Mouse (Mus musculus) CH12.LX (cell line): Measurements from ENCODE around the gene Tor1a. TPM values are rescaled to one million over a fixed set of nuclear protein-coding genes. Genes with fewer than 3 reads are reported as not detected.

Experiments used
- DNase-seq: peaks from one replicate; pipeline ENCODE4 v3.0.0-alpha.2; 2013; ENCODE audit errors: extremely low read depth
- H3K27ac ChIP-seq: 2 replicates; pipeline ENCODE4 v1.5.1; 2012; ENCODE audit warnings: low read depth, mild to moderate bottlenecking, control low read depth, moderate library complexity; ENCODE audit not compliant: insufficient read depth
- H3K27me3 ChIP-seq: replicated peaks from 2 replicates; pipeline ENCODE3; 2012; ENCODE audit warnings: inconsistent platforms
- H3K36me3 ChIP-seq, 2 experiments: replicated peaks in 1 of 2; 2 replicates each; pipeline versions ENCODE3 to v1.6.1; 2012; ENCODE audit warnings: inconsistent platforms in 1 of 2, low read length in 1 of 2, mild to moderate bottlenecking in 1 of 2, mixed read lengths in 1 of 2, moderate library complexity in 1 of 2; ENCODE audit not compliant: control insufficient read depth in 1 of 2, insufficient read depth in 1 of 2
- H3K4me1 ChIP-seq, 2 experiments: 2 replicates each; pipeline ENCODE4 v1.6.1; 2012; ENCODE audit warnings: inconsistent platforms in 1 of 2, moderate library complexity in 1 of 2; ENCODE audit not compliant: insufficient read depth in 2 of 2, control insufficient read depth in 1 of 2
- H3K4me2 ChIP-seq: 2 replicates; pipeline ENCODE4 v1.6.1; 2012; ENCODE audit warnings: low read depth, mild to moderate bottlenecking, control low read depth; ENCODE audit not compliant: poor library complexity, insufficient read depth, severe bottlenecking
- H3K4me3 ChIP-seq, 3 experiments: fragments of 150-350 bp in 1 of 3; sonication (generic) in 1 of 3; replicated peaks in 1 of 3; 2 replicates each; pipeline versions ENCODE3 to v1.5.1; 2011 to 2012; ENCODE audit warnings: low read depth in 2 of 3, low read length in 2 of 3, mild to moderate bottlenecking in 2 of 3, moderate library complexity in 2 of 3, control low read depth in 1 of 3, improper control_type of control experiment in 1 of 3, inconsistent platforms in 1 of 3, mixed read lengths in 1 of 3; ENCODE audit not compliant: poor library complexity in 1 of 3
- H3K79me2 ChIP-seq: replicated peaks from 2 replicates; pipeline ENCODE4 v1.6.1; 2012; ENCODE audit warnings: mild to moderate bottlenecking, moderate library complexity; ENCODE audit not compliant: control insufficient read depth, poor library complexity, insufficient read depth, severe bottlenecking; ENCODE audit errors: extremely low read depth
- H3K9ac ChIP-seq: 2 replicates; pipeline ENCODE4 v1.6.1; 2012; ENCODE audit warnings: low read depth, mild to moderate bottlenecking, control low read depth, moderate library complexity; ENCODE audit not compliant: insufficient read depth
- H3K9me3 ChIP-seq: replicated peaks from 2 replicates; pipeline ENCODE3; 2012; ENCODE audit warnings: low read length, inconsistent platforms, mixed read lengths
- CHD2 ChIP-seq: IDR thresholded peaks from 2 replicates; pipeline ENCODE4 v1.6.1; 2011; ENCODE audit warnings: low read length, improper control_type of control experiment
- E2F4 ChIP-seq: IDR thresholded peaks from 2 replicates; pipeline ENCODE4 v1.6.1; 2011; ENCODE audit warnings: low read depth, low read length, improper control_type of control experiment; ENCODE audit not compliant: insufficient replicate concordance
- ELF1 ChIP-seq: IDR thresholded peaks from 2 replicates; pipeline ENCODE4 v1.6.1; 2014; ENCODE audit warnings: low read depth, mild to moderate bottlenecking, inconsistent platforms, low read length, improper control_type of control experiment
- EP300 ChIP-seq: IDR thresholded peaks from 2 replicates; pipeline ENCODE4 v1.6.1; 2011; ENCODE audit warnings: low read length, improper control_type of control experiment
- ETS1 ChIP-seq: conservative IDR thresholded peaks from 2 replicates; pipeline ENCODE4 v1.6.1; 2012; ENCODE audit warnings: low read depth, mild to moderate bottlenecking, inconsistent platforms, low read length, improper control_type of control experiment, moderate library complexity
- JUN ChIP-seq: IDR thresholded peaks from 2 replicates; pipeline ENCODE4 v1.6.1; 2011; ENCODE audit warnings: low read depth, mild to moderate bottlenecking, low read length, improper control_type of control experiment, moderate library complexity; ENCODE audit not compliant: insufficient read depth
- KAT2A ChIP-seq: IDR thresholded peaks from 2 replicates; pipeline ENCODE4 v1.6.1; 2012; ENCODE audit warnings: low read length, improper control_type of control experiment, inconsistent platforms; ENCODE audit not compliant: insufficient replicate concordance
- MAFK ChIP-seq: IDR thresholded peaks from 2 replicates; pipeline ENCODE4 v1.6.1; 2011; ENCODE audit warnings: low read length, improper control_type of control experiment; ENCODE audit not compliant: insufficient replicate concordance
- MAX ChIP-seq: IDR thresholded peaks from 2 replicates; pipeline ENCODE4 v1.6.1; 2011; ENCODE audit warnings: low read length, improper control_type of control experiment
- MYC ChIP-seq: IDR thresholded peaks from 2 replicates; pipeline ENCODE4 v1.6.1; 2011; ENCODE audit warnings: low read depth, mild to moderate bottlenecking, improper control_type of control experiment, low read length
- NELFE ChIP-seq: IDR thresholded peaks from 2 replicates; pipeline ENCODE4 v1.6.1; 2011; ENCODE audit warnings: low read depth, low read length, improper control_type of control experiment
- NRF1 ChIP-seq: IDR thresholded peaks from 2 replicates; pipeline ENCODE4 v1.6.1; 2014; ENCODE audit warnings: low read depth, mild to moderate bottlenecking, inconsistent platforms, low read length, improper control_type of control experiment, moderate library complexity
- PAX5 ChIP-seq: IDR thresholded peaks from 2 replicates; pipeline ENCODE4 v1.6.1; 2012; ENCODE audit warnings: low read length, inconsistent platforms, mixed read lengths
- POLR2A ChIP-seq: IDR thresholded peaks from 2 replicates; pipeline ENCODE4 v1.6.1; 2011; ENCODE audit warnings: low read depth, mild to moderate bottlenecking, improper control_type of control experiment, low read length
- POLR2AphosphoS2 ChIP-seq: IDR thresholded peaks from 2 replicates; pipeline ENCODE4 v1.6.1; 2011; ENCODE audit warnings: low read depth, low read length, improper control_type of control experiment
- RAD21 ChIP-seq: IDR thresholded peaks from 2 replicates; pipeline ENCODE4 v1.6.1; 2011; ENCODE audit warnings: low read depth, mild to moderate bottlenecking, low read length, improper control_type of control experiment, moderate library complexity
- TCF12 ChIP-seq: IDR thresholded peaks from 2 replicates; pipeline ENCODE4 v1.6.1; 2014; ENCODE audit warnings: low read depth, mild to moderate bottlenecking, inconsistent platforms, low read length, improper control_type of control experiment
- USF1 ChIP-seq: IDR thresholded peaks from 2 replicates; pipeline ENCODE4 v1.6.1; 2014; ENCODE audit warnings: low read depth, mild to moderate bottlenecking, inconsistent platforms, low read length, improper control_type of control experiment
- ZC3H11A ChIP-seq: IDR thresholded peaks from 2 replicates; pipeline ENCODE4 v1.6.1; 2012; ENCODE audit warnings: low read depth, mild to moderate bottlenecking, inconsistent platforms, low read length, improper control_type of control experiment
- ZKSCAN1 ChIP-seq: IDR thresholded peaks from 2 replicates; pipeline ENCODE4 v1.6.1; 2012; ENCODE audit warnings: low read depth, inconsistent platforms, low read length, improper control_type of control experiment, borderline replicate concordance
- ZMIZ1 ChIP-seq: IDR thresholded peaks from 2 replicates; pipeline ENCODE4 v1.6.1; 2012; ENCODE audit warnings: low read depth, mild to moderate bottlenecking, inconsistent platforms, low read length, improper control_type of control experiment
- dilution Hi-C: fragments of 300-500 bp; cut with MboI; formaldehyde crosslinking; loops from 2 replicates; pipeline ENCODE4 v1.14.3; 2020; ENCODE audit warnings: low sequenced_read_pairs; ENCODE audit not compliant: extremely low pct_unique_long_range_greater_than_20kb, extremely low pct_ligation_motif_present
- in situ Hi-C: fragments of 300-500 bp; cut with MboI; formaldehyde crosslinking; loops from 3 replicates; pipeline ENCODE4 v1.14.3; 2019; ENCODE audit warnings: low sequenced_read_pairs, low pct_ligation_motif_present, low pct_unique_long_range_greater_than_20kb, mixed read lengths
- polyA plus RNA-seq: library from polyadenylated mRNA; unstranded; fragments of >175 nt; gene quantifications from 2 replicates; pipeline ENCODE4 v1.2.1, GENCODE M21; 2012; ENCODE audit warnings: low read depth; ENCODE audit not compliant: insufficient read length
- total RNA-seq, 2 experiments: library from RNA; depleted of rRNA; stranded (reverse); fragments of 300-350 nt in 1 of 2; fragments of >200 nt in 1 of 2; gene quantifications; 2 replicates each; pipeline ENCODE4 v1.2.3; 2012 to 2014

Gene Tor1a
- total and polyA plus RNA-seq, 3 experiments = 44.9 to 58.2 (median 45.6) TPM

DNA sequence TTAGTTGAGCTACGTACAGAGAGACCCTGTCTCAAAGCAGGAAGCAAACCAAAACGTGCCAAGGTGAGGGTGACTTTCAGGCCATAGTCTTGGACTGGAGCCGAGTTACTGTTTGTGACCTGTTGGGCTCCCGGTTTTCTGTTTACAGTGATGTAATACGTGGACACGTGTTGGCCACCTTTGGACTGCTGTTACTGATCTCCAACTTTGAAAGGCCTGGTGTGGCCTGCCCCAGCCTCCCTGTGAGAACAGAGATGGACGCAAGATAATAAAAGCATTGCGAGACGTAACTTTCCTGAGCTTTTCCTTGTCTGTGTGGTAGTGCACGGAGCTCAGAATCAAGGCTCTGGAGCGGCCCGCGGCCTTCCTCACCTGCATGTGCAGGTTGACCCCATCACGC lies 9.0 kb downstream of the Tor1a start:
- Histone ChIP-seq H3K9me3 (no peaks in the 10 kb centered on the region), H3K79me2 (peaks cover 26% of the 10 kb centered on the region), H3K27me3 (no peaks in the 10 kb centered on the region), H3K4me1 (peaks cover 6 to 24% of the 10 kb centered on the region in 2 experiments; a peak in 3 of 4 replicates), H3K4me3 (no peak overlapping the region), H3K4me2 (no peak overlapping the region), H3K27ac (no peak overlapping the region), H3K9ac (no peak overlapping the region), H3K36me3 (peaks cover 79 to 92% of the 10 kb centered on the region in 2 experiments)
- in situ Hi-C loops (no loop called here), dilution Hi-C loops (no loop called here)
- TF ChIP-seq KAT2A (no peak), E2F4 (no peak), ELF1 (no peak), ETS1 (no peak), NRF1 (no peak), JUN (no peak), ZKSCAN1 (no peak), PAX5 (no peak), RAD21 (no peak), NELFE (no peak), MYC (no peak), CHD2 (no peak), MAFK (no peak), ZMIZ1 (no peak), ZC3H11A (no peak), POLR2A (no peak), MAX (no peak), TCF12 (no peak), EP300 (no peak)
- DNase-seq = no peak

DNA sequence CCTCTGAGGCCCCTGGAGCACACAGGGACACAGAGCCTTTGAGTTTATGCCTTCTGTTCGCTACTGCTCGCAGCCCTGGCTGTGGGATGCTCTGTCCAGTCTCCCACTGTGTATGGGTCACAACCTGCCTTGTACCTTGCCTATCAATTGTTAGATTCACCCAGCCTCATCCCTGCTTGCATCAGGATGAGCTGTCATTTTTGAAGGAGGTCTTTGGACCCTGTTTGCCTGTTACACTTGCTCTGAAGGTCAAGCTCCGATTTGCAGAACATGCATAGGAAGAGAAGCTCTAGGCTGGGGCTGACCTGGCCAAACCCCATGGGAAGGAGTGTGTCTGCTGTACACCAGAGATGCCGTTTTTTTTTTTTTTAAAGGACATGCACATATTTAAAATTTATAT lies 10.2 kb downstream of the Tor1a start:
- dilution Hi-C loops (no loop called here), in situ Hi-C loops (no loop called here)
- H3K9me3 ChIP-seq = no peaks in the 10 kb centered on the region
- no peak overlapping the region for H3K9ac ChIP-seq
- no peak overlapping the region for H3K4me2 ChIP-seq
- no peak for DNase-seq
- H3K4me3 ChIP-seq = no peak overlapping the region
- peaks cover 34% of the 10 kb centered on the region for H3K79me2 ChIP-seq
- H3K27me3 ChIP-seq = no peaks in the 10 kb centered on the region
- TF ChIP-seq POLR2AphosphoS2 = peak; percentile 21; the same call in 1 of the 2 replicates
- TF ChIP-seq USF1 = no peak
- TF ChIP-seq, all 38 proteins: peak for 1
- Histone ChIP-seq H3K27ac (no peak overlapping the region), H3K36me3 (peaks cover 67 to 80% of the 10 kb centered on the region in 2 experiments), H3K4me1 (peaks cover 6 to 25% of the 10 kb centered on the region in 2 experiments; a peak in 3 of 4 replicates)
